In genomic region chr2:91121011-91121410, GRCm38 (mm10) we compare ENCODE assay signal across 19 mouse cellular contexts. TPM values are rescaled to one million over a fixed set of nuclear protein-coding genes. Genes with fewer than 3 reads are reported as not detected.
DNase-seq lines count a peak whose midpoint lies in the region; ATAC-seq lines count a peak whose summit lies in the region.
"Had no signal": no experiment of that assay in that cellular context is flagged by ENCODE, and none has a peak within 500 bp of the region (broad histone marks: within the 10 kb centered on the region; RNA-seq: fewer than 3 reads in every experiment).

No protein-coding gene starts in this region.

- peak overlapping the region; percentile 30; the same call in 1 of the 2 replicates for H3K27ac ChIP-seq in heart, embryonic 11.5 days (ENCODE audit: low read depth, low read length)
- H3K27ac ChIP-seq in heart, embryonic 15.5 days = peak overlapping the region; percentile 93
- H3K27ac ChIP-seq: embryonic facial prominence, embryonic 10.5 days; forebrain, embryonic 13.5 days; hindbrain, embryonic 12.5 days had no signal

- peak; percentile 54 to 57 for DNase-seq in cerebellum, postnatal 25 days
- no peak for DNase-seq in cerebellum, adult 11 months
- DNase-seq in heart, postnatal 4 days = no peak
- no peak for DNase-seq in heart, adult 8-10 months (ENCODE audit: low spot score)
- no peak for DNase-seq in thymus, postnatal 4 days
- DNase-seq: adrenal gland, adult 2 months; adrenal gland, postnatal 25 days; forebrain, postnatal 0 days; gastrocnemius, postnatal 36 days; kidney, adult 8-10 months; kidney, postnatal 25 days had no signal

- H3K4me2 ChIP-seq in heart, embryonic 11.5 days = peak overlapping the region; percentile 76
- H3K4me2 ChIP-seq in heart, embryonic 15.5 days = peak overlapping the region; percentile 71
- H3K4me2 ChIP-seq: forebrain, embryonic 13.5 days; hindbrain, embryonic 12.5 days had no signal

- H3K36me3 ChIP-seq in heart, embryonic 11.5 days (ENCODE audit: control insufficient read depth, insufficient read depth, low read length) = peaks cover 13% of the 10 kb centered on the region; the same call in 1 of the 2 replicates
- H3K36me3 ChIP-seq in heart, embryonic 15.5 days = peaks cover 31% of the 10 kb centered on the region
- H3K36me3 ChIP-seq: embryonic facial prominence, embryonic 10.5 days; hindbrain, embryonic 12.5 days had no signal

- no peaks in the 10 kb centered on the region for H3K27me3 ChIP-seq in heart, embryonic 11.5 days (ENCODE audit: control insufficient read depth, insufficient read depth, low read length)
- H3K27me3 ChIP-seq in heart, embryonic 15.5 days = no peaks in the 10 kb centered on the region

- peaks cover 42% of the 10 kb centered on the region for H3K4me1 ChIP-seq in heart, embryonic 11.5 days (ENCODE audit: control insufficient read depth, insufficient read depth, low read length)
- H3K4me1 ChIP-seq in heart, embryonic 15.5 days (replicated peaks) = peaks cover 53% of the 10 kb centered on the region
- H3K4me1 ChIP-seq: forebrain, embryonic 13.5 days; hindbrain, embryonic 12.5 days had no signal

- no peaks in the 10 kb centered on the region for H3K9me3 ChIP-seq in heart, embryonic 11.5 days (replicated peaks; ENCODE audit: control insufficient read depth, low read length)
- no peaks in the 10 kb centered on the region for H3K9me3 ChIP-seq in heart, embryonic 15.5 days (replicated peaks)
- H3K9me3 ChIP-seq: embryonic facial prominence, embryonic 10.5 days; forebrain, embryonic 13.5 days; hindbrain, embryonic 12.5 days had no signal

- peak overlapping the region; percentile 60 for H3K4me3 ChIP-seq in heart, embryonic 11.5 days (ENCODE audit: low read depth, low read length)
- H3K4me3 ChIP-seq in heart, embryonic 15.5 days = peak overlapping the region; percentile 67
- H3K4me3 ChIP-seq: embryonic facial prominence, embryonic 10.5 days; forebrain, embryonic 13.5 days; hindbrain, embryonic 12.5 days had no signal

- no peak for ATAC-seq in heart, embryonic 11.5 days (replicated peaks; ENCODE audit: insufficient number of reproducible peaks, low FRiP score, low TSS enrichment)
- ATAC-seq in heart, embryonic 15.5 days (replicated peaks; ENCODE audit: insufficient number of reproducible peaks, insufficient read depth, low FRiP score, low read depth) = no peak
- ATAC-seq: forebrain, embryonic 13.5 days; forebrain, postnatal 0 days; hindbrain, embryonic 16.5 days; inflammation-experienced regulatory T-cells, adult 6 months; intestine, postnatal 0 days had no signal

- H3K9ac ChIP-seq in heart, embryonic 11.5 days (ENCODE audit: low read depth, low read length) = peak overlapping the region; percentile 89
- H3K9ac ChIP-seq in heart, embryonic 15.5 days = peak overlapping the region; percentile 82
- H3K9ac ChIP-seq: forebrain, embryonic 13.5 days; forebrain, postnatal 0 days; hindbrain, embryonic 12.5 days had no signal

- WGBS in heart, embryonic 11.5 days (ENCODE audit: insufficient replicate concordance) = 55% methylated on average over 6 of the region's 6 CpGs
- 43% methylated on average over 6 of the region's 6 CpGs for WGBS in heart, embryonic 15.5 days

RNA-seq across cellular contexts. Expression of gene Mybpc3, which starts 3.1 kb away (rescaled TPM):
- polyA plus RNA-seq in heart, embryonic 11.5 days (2014; fragmentation: Nextera tagmentation; extraction: Ambion mirVana) = 470 and 665 TPM in 2 replicates
- 1,000 to 10,000 TPM; 1,781 to 1,857 TPM for total RNA-seq in heart, postnatal 4 days (2021)
- polyA plus RNA-seq in heart, embryonic 15.5 days (2015; fragmentation: Nextera tagmentation; extraction: Ambion mirVana) = 909 and 937 TPM in 2 replicates
- total RNA-seq in heart, adult 8-10 months (2022) = 1,000 to 10,000 TPM; 1,514 to 2,177 (median 1,722) TPM
- total RNA-seq: adrenal gland, postnatal 25 days; gastrocnemius, postnatal 36 days had no signal
- polyA plus RNA-seq: adrenal gland, adult 2 months; forebrain, embryonic 13.5 days; inflammation-experienced regulatory T-cells, adult 6 months; intestine, postnatal 0 days had no signal

RNA-seq across cellular contexts. Expression of gene Spi1, which starts 38.8 kb away (rescaled TPM):
- 1.7 and 1.9 TPM in 2 replicates for polyA plus RNA-seq in heart, embryonic 11.5 days (2014; fragmentation: Nextera tagmentation; extraction: Ambion mirVana)
- 1 to 10 TPM; 2.7 to 3.5 TPM for total RNA-seq in heart, postnatal 4 days (2021)
- polyA plus RNA-seq in heart, embryonic 15.5 days (2015; fragmentation: Nextera tagmentation; extraction: Ambion mirVana) = 3.9 and 8.6 TPM in 2 replicates
- 1 to 10 TPM; 2.8 to 6.1 (median 3.2) TPM for total RNA-seq in heart, adult 8-10 months (2022)

RNA-seq across cellular contexts. Expression of gene Slc39a13, which starts 50.8 kb away (rescaled TPM):
- polyA plus RNA-seq in heart, embryonic 11.5 days (2014; fragmentation: Nextera tagmentation; extraction: Ambion mirVana) = 34.0 and 36.3 TPM in 2 replicates
- 10 to 100 TPM; 32.6 to 36.8 TPM for total RNA-seq in heart, postnatal 4 days (2021)
- polyA plus RNA-seq in heart, embryonic 15.5 days (2015; fragmentation: Nextera tagmentation; extraction: Ambion mirVana) = 53.5 and 63.2 TPM in 2 replicates
- total RNA-seq in heart, adult 8-10 months (2022) = 10 to 100 TPM; 19.0 to 26.0 (median 23.6) TPM

Comparison
In these comparisons a context has a peak if more than half of its experiments do, and no peak if none do; other contexts are left out.
1. DNase-seq: peak in cerebellum, postnatal 25 days (2 of 2); none in cerebellum, adult 11 months (single experiment), heart, postnatal 4 days (single experiment), heart, adult 8-10 months (single experiment) and thymus, postnatal 4 days (single experiment).